Mouse (Mus musculus) hindbrain, embryonic 11.5 days (tissue): Measurements from ENCODE around the gene Rps6ka1. TPM values are rescaled to one million over a fixed set of nuclear protein-coding genes. Genes with fewer than 3 reads are reported as not detected.
A peak's percentile ranks its signal among the peaks of the same experiment; 100 is the strongest.

Experiments used
- ATAC-seq: fragments of 200-750 bp; cut with Nextera tagmentation; 2 replicates; pipeline ENCODE4 v1.8.0; 2017; ENCODE audit warnings: mild to moderate bottlenecking, moderate TSS enrichment, moderate library complexity; ENCODE audit not compliant: low FRiP score
- DNase-seq: peaks from one replicate; pipeline ENCODE4 v3.0.0-alpha.2; 2015; ENCODE audit warnings: low spot score
- H3K27ac ChIP-seq: fragments of 300-500 bp; sonication (generic); 2 replicates; pipeline ENCODE4 v1.5.1; 2014; ENCODE audit warnings: mild to moderate bottlenecking, low read depth, low read length
- H3K27me3 ChIP-seq: fragments of 300-500 bp; sonication (generic); 2 replicates; pipeline ENCODE4 v1.6.1; 2014; ENCODE audit warnings: mild to moderate bottlenecking, low read length, moderate library complexity, mixed read lengths; ENCODE audit not compliant: control insufficient read depth, insufficient read depth
- H3K36me3 ChIP-seq: fragments of 300-500 bp; sonication (generic); 2 replicates; pipeline ENCODE4 v1.6.1; 2014; ENCODE audit warnings: mild to moderate bottlenecking, low read length, moderate library complexity, mixed read lengths; ENCODE audit not compliant: control insufficient read depth, insufficient read depth
- H3K4me1 ChIP-seq: fragments of 300-500 bp; sonication (generic); replicated peaks from 2 replicates; pipeline ENCODE4 v1.6.1; 2014; ENCODE audit warnings: low read length, mixed read lengths; ENCODE audit not compliant: control insufficient read depth, insufficient read depth
- H3K4me2 ChIP-seq: fragments of 300-500 bp; sonication (generic); replicated peaks from 2 replicates; pipeline ENCODE4 v1.6.1; 2014; ENCODE audit warnings: mild to moderate bottlenecking, low read depth, low read length
- H3K4me3 ChIP-seq: fragments of 300-500 bp; sonication (generic); 2 replicates; pipeline ENCODE4 v1.5.1; 2014; ENCODE audit warnings: low read depth, low read length
- H3K9ac ChIP-seq: fragments of 300-500 bp; sonication (generic); 2 replicates; pipeline ENCODE4 v1.6.1; 2014; ENCODE audit warnings: low read depth, low read length
- H3K9me3 ChIP-seq: fragments of 300-500 bp; sonication (generic); 2 replicates; pipeline ENCODE4 v1.6.1; 2016; ENCODE audit warnings: low read length; ENCODE audit not compliant: control insufficient read depth
- WGBS: fragments of 180-500 bp; shearing (Covaris S2); extraction: QIAGEN DNeasy Blood & Tissue Kit; methylation state at CpG from one replicate; pipeline ENCODE4 v1.1.7; 2014; 5-methylcytosine and 5-hydroxymethylcytosine counted together
- polyA plus RNA-seq: library from polyadenylated mRNA; unstranded; fragments of >200 nt; fragmentation: Nextera tagmentation; extraction: Ambion mirVana; gene quantifications from 2 replicates; pipeline ENCODE4 v1.2.1, GENCODE M21; 2014

Gene Rps6ka1
- polyA plus RNA-seq, 1 experiment from 2014 or later, result 27.9 TPM

DNA sequence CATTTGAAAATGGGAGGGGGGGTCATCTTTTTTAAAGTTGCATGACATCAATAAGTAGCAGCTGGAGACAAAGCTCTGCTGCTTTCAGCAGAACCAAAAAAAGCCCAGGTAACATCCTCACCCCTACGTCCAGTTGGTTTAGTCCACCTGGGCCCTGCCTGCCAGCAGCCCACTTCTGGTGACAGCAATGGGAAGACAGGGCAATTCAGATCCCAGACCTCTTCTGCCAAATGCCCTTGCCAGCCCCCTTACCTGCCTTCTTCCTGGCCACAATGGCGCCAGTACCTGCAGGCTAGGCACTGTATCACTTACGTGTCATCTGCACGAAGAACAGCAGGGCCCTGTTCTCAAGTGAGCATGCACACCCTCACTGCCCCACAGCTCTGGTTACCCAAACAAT, 2.3 kb downstream of the Rps6ka1 start:
- no peak for DNase-seq
- no peaks in the 10 kb centered on the region for H3K27me3 ChIP-seq
- ATAC-seq, result no peak
- no peaks in the 10 kb centered on the region for H3K9me3 ChIP-seq
- no peaks in the 10 kb centered on the region for H3K36me3 ChIP-seq
- WGBS, result 80% methylated on average over 4 of the region's 4 CpGs
- no peak overlapping the region for H3K4me2 ChIP-seq
- no peak overlapping the region for H3K9ac ChIP-seq
- H3K4me3 ChIP-seq, result no peak overlapping the region
- no peak overlapping the region for H3K27ac ChIP-seq
- H3K4me1 ChIP-seq, result no peaks in the 10 kb centered on the region; the same call in none of the 2 replicates

DNA sequence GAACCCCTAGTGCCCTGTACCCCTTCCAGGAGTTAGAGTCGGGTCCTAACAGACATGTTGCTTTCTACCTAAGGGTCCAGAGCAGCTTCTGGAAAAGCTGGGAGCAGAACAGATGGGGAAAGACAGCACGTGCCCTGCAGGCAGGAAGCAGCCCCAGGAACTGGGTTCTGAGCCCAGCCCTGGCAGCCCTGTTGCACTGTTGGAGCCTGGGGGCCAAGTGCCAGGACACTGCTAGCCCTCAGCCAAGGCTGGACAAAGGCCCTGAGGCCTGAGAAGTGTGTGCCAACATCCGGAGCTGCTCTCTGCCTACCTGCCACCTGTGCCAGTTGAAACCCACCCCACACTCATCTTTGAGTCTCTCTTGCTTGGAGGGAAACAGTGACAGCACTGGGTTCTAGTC, 2.7 kb downstream of the Rps6ka1 start:
- DNase-seq, result no peak
- no peaks in the 10 kb centered on the region; the same call in none of the 2 replicates for H3K4me1 ChIP-seq
- no peak overlapping the region for H3K27ac ChIP-seq
- no peak overlapping the region for H3K9ac ChIP-seq
- no peaks in the 10 kb centered on the region for H3K36me3 ChIP-seq
- no peak for ATAC-seq
- 87% methylated on average over 3 of the region's 3 CpGs for WGBS
- no peaks in the 10 kb centered on the region for H3K9me3 ChIP-seq
- no peak overlapping the region for H3K4me2 ChIP-seq
- no peaks in the 10 kb centered on the region for H3K27me3 ChIP-seq
- H3K4me3 ChIP-seq, result no peak overlapping the region

DNA sequence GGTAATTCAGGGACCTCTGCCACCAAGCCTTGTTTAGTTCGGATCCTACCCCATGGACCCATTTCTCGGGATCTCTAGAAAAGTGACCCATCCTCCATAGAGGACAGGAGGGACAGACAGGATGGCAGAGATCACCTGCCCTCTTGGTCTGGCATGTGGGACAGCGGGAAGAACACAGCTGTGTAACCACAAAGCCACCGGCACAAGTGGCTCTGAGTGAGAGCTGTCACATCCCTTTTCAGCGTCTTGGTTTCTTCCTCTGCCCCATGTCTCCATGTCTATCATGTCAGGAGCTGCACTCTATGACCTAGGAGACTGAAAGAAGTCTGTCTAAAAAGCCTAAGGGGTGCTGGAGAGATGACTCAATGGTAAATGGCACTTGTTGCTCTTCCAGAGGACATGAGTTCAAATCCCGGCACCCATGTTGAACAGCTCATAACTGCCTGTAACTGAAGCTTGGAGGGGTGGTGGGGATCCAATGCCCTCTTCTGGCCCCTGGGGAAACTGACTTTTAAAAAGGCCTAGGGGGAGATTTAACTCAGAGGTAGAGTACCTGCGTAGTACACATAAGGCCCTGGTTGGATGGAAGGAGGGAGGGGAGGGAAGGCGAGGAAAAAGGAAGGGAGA, 3.4 kb downstream of the Rps6ka1 start:
- no peaks in the 10 kb centered on the region for H3K27me3 ChIP-seq
- no peaks in the 10 kb centered on the region; the same call in none of the 2 replicates for H3K4me1 ChIP-seq
- H3K9me3 ChIP-seq, result no peaks in the 10 kb centered on the region
- no peak for ATAC-seq
- H3K36me3 ChIP-seq, result no peaks in the 10 kb centered on the region
- H3K27ac ChIP-seq, result no peak overlapping the region
- 95% methylated on average over 8 of the region's 8 CpGs for WGBS
- no peak overlapping the region for H3K9ac ChIP-seq
- DNase-seq, result no peak
- H3K4me2 ChIP-seq, result no peak overlapping the region
- no peak overlapping the region for H3K4me3 ChIP-seq

DNA sequence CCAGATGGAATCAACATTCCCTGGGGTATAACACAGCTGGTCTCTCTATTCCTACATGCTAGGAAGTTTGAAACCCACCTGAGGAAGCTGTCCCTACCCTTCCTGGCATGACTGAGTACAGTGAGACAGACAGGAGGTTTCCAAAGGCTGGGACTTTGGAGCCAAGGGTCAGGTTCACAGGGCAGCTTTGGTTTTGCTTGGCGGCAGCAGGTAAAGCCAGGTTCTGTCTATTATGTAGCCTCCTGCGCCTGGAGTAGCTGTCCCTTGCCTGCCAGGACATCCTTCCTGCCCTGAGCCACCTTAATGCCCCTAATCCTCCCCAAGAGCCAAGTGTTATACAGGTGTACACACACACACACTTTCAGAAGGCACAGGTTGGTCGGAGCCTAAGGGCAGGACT, 5.7 kb downstream of the Rps6ka1 start:
- DNase-seq, result no peak
- Histone ChIP-seq H3K4me2 (no peak overlapping the region), H3K36me3 (no peaks in the 10 kb centered on the region), H3K9ac (no peak overlapping the region), H3K4me1 (no peaks in the 10 kb centered on the region; the same call in 1 of the 2 replicates), H3K27ac (no peak overlapping the region), H3K9me3 (no peaks in the 10 kb centered on the region), H3K4me3 (no peak overlapping the region), H3K27me3 (no peaks in the 10 kb centered on the region)
- no peak for ATAC-seq
- WGBS, result 93% methylated on average over 3 of the region's 3 CpGs

DNA sequence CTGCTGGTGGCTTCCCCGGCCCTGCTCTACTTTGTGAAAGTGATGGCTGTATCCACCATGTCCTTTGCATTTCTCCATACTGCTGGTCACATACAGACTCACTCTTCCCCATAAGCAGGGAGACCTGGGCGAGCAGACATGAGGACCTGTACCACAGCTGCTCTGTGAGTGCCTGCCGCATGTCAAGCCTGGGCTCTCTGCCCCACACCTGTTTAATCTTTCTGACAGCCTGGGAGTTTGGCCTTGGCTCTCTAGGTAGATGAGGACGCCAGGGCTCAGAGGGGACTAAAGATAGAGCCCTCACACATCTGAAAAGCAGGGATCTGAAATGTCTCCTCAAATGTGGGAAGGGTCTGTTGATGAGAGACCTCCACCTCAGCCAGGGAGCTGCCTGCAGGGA, 6.2 kb downstream of the Rps6ka1 start:
- no peak overlapping the region for H3K27ac ChIP-seq
- no peak overlapping the region for H3K9ac ChIP-seq
- no peaks in the 10 kb centered on the region for H3K9me3 ChIP-seq
- ATAC-seq (no peak), DNase-seq (no peak)
- no peaks in the 10 kb centered on the region for H3K27me3 ChIP-seq
- 78% methylated on average over 4 of the region's 4 CpGs for WGBS
- H3K4me1 ChIP-seq, result no peaks in the 10 kb centered on the region
- no peaks in the 10 kb centered on the region for H3K36me3 ChIP-seq
- H3K4me2 ChIP-seq, result no peak overlapping the region
- H3K4me3 ChIP-seq, result no peak overlapping the region

DNA sequence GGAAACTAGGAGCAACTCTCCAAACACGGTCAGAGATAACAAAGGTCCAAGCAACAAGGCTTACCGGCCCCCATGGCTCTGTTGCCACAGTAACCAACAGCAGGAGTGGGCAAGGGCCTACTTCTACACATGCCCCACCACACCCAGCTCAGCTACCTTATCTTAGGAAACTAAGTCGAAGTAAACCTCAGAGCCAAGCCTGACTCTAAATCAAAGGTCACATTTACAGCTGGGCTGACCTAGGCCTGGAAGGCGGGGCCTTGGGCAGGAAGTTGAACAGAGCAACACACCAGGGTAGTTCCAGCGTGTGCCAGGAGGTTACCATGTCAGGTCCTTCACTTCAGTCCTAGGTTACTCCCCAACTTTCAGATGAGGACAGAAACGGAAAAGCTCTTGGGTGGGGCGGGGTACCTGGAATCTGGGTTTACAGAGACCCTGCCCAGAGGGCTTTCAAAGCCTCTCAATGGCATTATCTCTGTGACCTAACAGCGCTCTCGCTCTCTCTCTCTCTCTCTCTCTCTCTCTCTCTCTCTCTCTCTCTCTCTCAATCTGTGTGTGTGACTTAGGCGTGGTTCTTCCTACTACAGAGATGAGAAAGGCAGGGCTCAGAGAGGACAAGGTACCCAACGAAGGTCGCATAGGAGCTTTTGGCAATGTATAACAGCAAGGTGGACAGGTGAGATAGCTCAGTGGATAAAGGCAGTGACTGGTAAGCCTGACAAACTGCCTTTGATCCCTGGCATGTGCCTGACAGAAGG, 8.3 kb downstream of the Rps6ka1 start:
- DNase-seq, result no peak
- Histone ChIP-seq H3K9ac (no peak overlapping the region), H3K27me3 (no peaks in the 10 kb centered on the region), H3K27ac (no peak overlapping the region), H3K36me3 (no peaks in the 10 kb centered on the region), H3K4me2 (no peak overlapping the region), H3K4me1 (no peaks in the 10 kb centered on the region), H3K4me3 (no peak overlapping the region), H3K9me3 (no peaks in the 10 kb centered on the region)
- ATAC-seq, result no peak
- WGBS, result 79% methylated on average over 12 of the region's 12 CpGs

DNA sequence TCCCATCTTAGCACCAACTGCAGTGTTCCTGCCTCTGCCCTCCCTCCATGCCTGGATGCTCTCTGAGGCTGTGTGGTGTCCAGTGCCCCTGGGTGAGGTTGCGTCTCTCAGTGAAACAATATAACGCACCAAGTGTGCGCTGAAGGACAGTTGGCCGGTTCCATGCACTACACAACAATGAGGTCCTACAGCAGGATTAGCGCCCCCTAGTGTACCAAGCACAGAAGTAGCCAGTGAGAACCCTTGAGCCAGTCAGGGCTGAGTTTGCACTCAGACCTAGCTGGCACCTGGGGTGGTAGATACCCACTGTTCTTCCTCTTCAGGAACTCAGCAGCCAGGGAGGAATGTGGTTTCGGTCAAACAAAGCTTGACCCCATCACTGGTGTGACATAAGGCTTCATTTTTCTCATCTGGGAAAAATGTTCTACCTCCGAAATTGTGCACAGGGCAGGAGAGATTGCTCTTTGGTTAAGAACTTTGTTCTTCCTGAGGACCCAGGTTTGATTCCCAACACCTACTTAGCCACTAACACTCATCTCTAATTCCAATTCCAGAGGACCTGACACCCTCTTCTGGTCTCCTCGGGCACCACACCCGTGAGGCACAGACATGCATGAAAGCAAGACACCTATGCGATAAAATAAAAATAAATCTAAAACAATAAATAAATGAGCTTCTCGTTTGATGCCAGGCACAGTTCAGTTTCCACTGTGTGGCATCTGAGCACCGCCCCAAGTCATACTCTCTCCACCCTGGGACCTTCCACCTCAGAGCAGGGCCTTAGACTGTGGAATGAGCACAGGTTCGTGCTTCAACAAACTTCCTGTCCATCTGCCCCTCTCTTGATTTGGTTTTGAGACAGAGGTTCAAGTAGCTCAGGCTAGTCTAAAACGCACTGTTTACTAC, 9.5 kb downstream of the Rps6ka1 start:
- Histone ChIP-seq H3K9ac (no peak overlapping the region), H3K4me2 (no peak overlapping the region), H3K27me3 (no peaks in the 10 kb centered on the region), H3K36me3 (no peaks in the 10 kb centered on the region), H3K27ac (no peak overlapping the region), H3K9me3 (no peaks in the 10 kb centered on the region), H3K4me3 (no peak overlapping the region), H3K4me1 (no peaks in the 10 kb centered on the region)
- WGBS, result 87% methylated on average over 14 of the region's 14 CpGs
- ATAC-seq, result no peak
- peak; percentile 36 for DNase-seq

DNA sequence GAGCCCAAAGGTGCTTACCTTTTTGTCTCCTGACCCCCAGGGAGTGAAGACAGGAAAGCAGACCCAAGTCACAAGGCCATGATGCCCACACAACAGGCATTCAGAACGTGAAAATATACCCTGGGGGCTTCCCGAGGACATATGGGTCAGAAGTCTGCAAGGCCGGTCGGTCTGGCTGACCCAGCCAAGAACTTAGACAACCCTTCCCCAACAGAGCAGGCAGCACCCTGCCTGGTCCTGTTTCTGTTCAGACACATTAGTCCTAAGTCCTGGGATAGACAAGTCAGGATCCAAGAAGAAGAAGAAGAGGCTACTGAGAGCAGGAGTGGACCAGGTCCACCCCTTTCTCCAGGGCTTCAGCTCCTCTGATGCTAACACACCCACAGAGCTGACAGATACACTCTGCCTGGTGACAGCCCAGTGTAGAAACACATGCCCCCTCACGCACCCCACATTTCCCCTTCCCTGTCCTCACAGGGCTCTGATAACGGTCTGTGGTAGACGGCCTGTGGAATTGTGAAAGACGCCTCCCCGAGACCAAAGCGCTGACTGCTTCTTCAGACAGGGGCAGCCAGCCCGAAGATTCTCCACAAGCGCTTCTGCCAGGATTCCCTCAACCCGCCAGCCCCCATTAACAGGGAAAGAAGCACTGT, 12.6 kb downstream of the Rps6ka1 start:
- Histone ChIP-seq H3K4me3 (no peak overlapping the region), H3K27me3 (no peaks in the 10 kb centered on the region), H3K27ac (no peak overlapping the region), H3K4me2 (no peak overlapping the region), H3K36me3 (no peaks in the 10 kb centered on the region), H3K9ac (no peak overlapping the region), H3K9me3 (no peaks in the 10 kb centered on the region), H3K4me1 (no peaks in the 10 kb centered on the region)
- ATAC-seq (no peak), DNase-seq (no peak)
- WGBS, result 91% methylated on average over 13 of the region's 13 CpGs
